In the genomic region with DNA sequence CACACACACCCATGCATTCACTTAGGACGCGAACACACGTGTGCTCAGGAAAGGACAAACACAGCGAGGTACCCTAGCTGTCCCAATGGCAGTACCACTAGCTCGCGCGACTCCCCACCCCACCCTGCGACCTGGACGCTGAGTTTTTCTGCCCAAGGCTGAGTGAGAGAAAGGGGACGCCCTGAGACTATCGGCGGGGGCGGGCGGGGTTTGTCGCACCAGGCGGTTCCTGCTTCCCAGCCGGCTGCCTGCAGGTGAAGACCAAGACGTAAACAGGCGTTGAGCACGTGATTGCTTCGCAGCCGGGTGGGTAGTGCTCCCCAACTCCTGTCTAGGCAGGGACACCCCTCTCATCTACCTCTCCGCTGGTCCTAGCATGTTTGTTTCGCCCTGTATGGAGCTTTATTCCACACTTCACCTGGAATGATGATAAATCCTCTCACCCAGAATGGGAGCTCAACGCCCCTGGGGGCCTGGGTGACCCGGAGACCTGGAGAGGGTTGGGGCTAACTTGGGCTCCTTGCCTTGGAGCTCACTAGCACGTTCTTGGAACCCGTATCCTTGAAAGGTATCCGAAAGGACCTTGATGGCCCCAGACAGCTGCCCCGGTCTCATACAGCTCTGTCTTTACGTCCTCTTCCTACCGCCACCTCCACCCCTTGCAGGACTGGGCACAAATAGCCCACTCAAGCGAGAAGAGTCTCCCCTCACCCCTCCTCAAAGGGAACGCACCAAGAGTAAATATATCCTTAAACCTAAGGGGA, we compare ENCODE assay signal across 8 mouse cellular contexts. TPM values are rescaled to one million over a fixed set of nuclear protein-coding genes. Genes with fewer than 3 reads are reported as not detected.
DNase-seq lines count a peak whose midpoint lies in the region; ATAC-seq and TF ChIP-seq lines count a peak whose summit lies in the region.

No protein-coding gene starts in this region.

- H3K4me2 ChIP-seq in forebrain, embryonic 16.5 days (ENCODE audit: low read length), result peak overlapping the region; percentile 89
- H3K4me2 ChIP-seq in hindbrain, embryonic 13.5 days, result peak overlapping the region; percentile 90
- H3K4me2 ChIP-seq in midbrain, postnatal 0 days (ENCODE audit: low read depth, low read length, poor library complexity, severe bottlenecking), result peak overlapping the region; percentile 88

- H3K4me1 ChIP-seq in forebrain, embryonic 16.5 days (replicated peaks; ENCODE audit: control insufficient read depth, insufficient read depth, low read length), result peaks cover 43% of the 10 kb centered on the region
- H3K4me1 ChIP-seq in hindbrain, embryonic 13.5 days (replicated peaks), result peaks cover 60% of the 10 kb centered on the region
- peaks cover 15% of the 10 kb centered on the region for H3K4me1 ChIP-seq in midbrain, postnatal 0 days (ENCODE audit: insufficient read depth, low read length)

- no peak for DNase-seq in layer of hippocampus, adult 2 months (ENCODE audit: low spot score in 2 of 2)
- DNase-seq in layer of hippocampus, postnatal 10 days (ENCODE audit: low spot score in 2 of 2), result no peak
- DNase-seq in cerebellum, adult 11 months, result peak; percentile 73
- peak; percentile 79 for DNase-seq in liver
- no peak for DNase-seq in midbrain, postnatal 0 days (ENCODE audit: low spot score)
- DNase-seq in thymus, adult 18-20 months, result peak; percentile 70 to 76

- WGBS in forebrain, embryonic 16.5 days, result under 1% methylated on average over 32 of the region's 34 CpGs
- under 1% methylated on average over 34 of the region's 34 CpGs for WGBS in hindbrain, embryonic 13.5 days
- 2% methylated on average over 34 of the region's 34 CpGs for WGBS in midbrain, postnatal 0 days

- H3K27ac ChIP-seq in layer of hippocampus, adult 2 months, result peak overlapping the region; percentile 91
- peak overlapping the region; percentile 97 for H3K27ac ChIP-seq in forebrain, embryonic 16.5 days (ENCODE audit: low read length)
- peak overlapping the region; percentile 96 for H3K27ac ChIP-seq in hindbrain, embryonic 13.5 days
- H3K27ac ChIP-seq in midbrain, postnatal 0 days (ENCODE audit: low read depth, low read length), result peak overlapping the region; percentile 82

- H3K27me3 ChIP-seq in forebrain, embryonic 16.5 days (replicated peaks; ENCODE audit: control insufficient read depth, insufficient read depth, low read length), result no peaks in the 10 kb centered on the region
- H3K27me3 ChIP-seq in hindbrain, embryonic 13.5 days, result 0 out of 2 replicates have a peak, but pooled peaks cover 2% of the 10 kb centered on the region
- H3K27me3 ChIP-seq in midbrain, postnatal 0 days (ENCODE audit: insufficient read depth, low read length), result no peaks in the 10 kb centered on the region

- peak overlapping the region; percentile 59 for H3K4me3 ChIP-seq in layer of hippocampus, adult 2 months
- H3K4me3 ChIP-seq in forebrain, embryonic 16.5 days (replicated peaks; ENCODE audit: low read length), result peak overlapping the region; percentile 74
- peak overlapping the region; percentile 65 for H3K4me3 ChIP-seq in hindbrain, embryonic 13.5 days
- peak overlapping the region; percentile 72 for H3K4me3 ChIP-seq in midbrain, postnatal 0 days (ENCODE audit: low read depth, low read length)

- peaks cover 8% of the 10 kb centered on the region for H3K36me3 ChIP-seq in forebrain, embryonic 16.5 days (ENCODE audit: control insufficient read depth, insufficient read depth)
- H3K36me3 ChIP-seq in hindbrain, embryonic 13.5 days, result peaks cover 16% of the 10 kb centered on the region
- H3K36me3 ChIP-seq in midbrain, postnatal 0 days (ENCODE audit: insufficient read depth, low read length), result peaks cover 6% of the 10 kb centered on the region

- TF ChIP-seq CTCF in layer of hippocampus, adult 2 months (conservative IDR thresholded peaks at IDR 0.05), result no peak
- no peak for TF ChIP-seq CTCF in midbrain, postnatal 0 days (IDR thresholded peaks at IDR 0.05)

- H3K9ac ChIP-seq in forebrain, embryonic 16.5 days (replicated peaks; ENCODE audit: low read depth, low read length), result peak overlapping the region; percentile 49
- peak overlapping the region; percentile 67 for H3K9ac ChIP-seq in hindbrain, embryonic 13.5 days
- peak overlapping the region; percentile 48 for H3K9ac ChIP-seq in midbrain, postnatal 0 days (replicated peaks; ENCODE audit: low read length, poor library complexity, severe bottlenecking)

- ATAC-seq in forebrain, embryonic 16.5 days, result no peak
- ATAC-seq in hindbrain, embryonic 13.5 days (ENCODE audit: low FRiP score), result peak; percentile 12; the same call in 1 of the 2 replicates
- no peak for ATAC-seq in midbrain, postnatal 0 days (ENCODE audit: low FRiP score)

- H3K9me3 ChIP-seq in forebrain, embryonic 16.5 days (ENCODE audit: control insufficient read depth, low read length), result no peaks in the 10 kb centered on the region
- no peaks in the 10 kb centered on the region for H3K9me3 ChIP-seq in hindbrain, embryonic 13.5 days
- no peaks in the 10 kb centered on the region for H3K9me3 ChIP-seq in midbrain, postnatal 0 days (ENCODE audit: low read length)

RNA-seq across cellular contexts. Expression of a gene that starts 1.5 kb away (rescaled TPM):
- 10 to 100 TPM; 28.5 to 30.1 TPM for total RNA-seq in layer of hippocampus, adult 2 months (2021)
- 10 to 100 TPM; 21.3 to 23.2 TPM for total RNA-seq in layer of hippocampus, postnatal 10 days (2021)
- 18.2 and 19.5 TPM in 2 replicates for polyA plus RNA-seq in forebrain, embryonic 16.5 days (2015; fragmentation: Nextera tagmentation; extraction: Ambion mirVana)
- 23.4 and 24.1 TPM in 2 replicates for polyA plus RNA-seq in hindbrain, embryonic 13.5 days (2015; fragmentation: Nextera tagmentation; extraction: Ambion mirVana)
- total RNA-seq in midbrain, postnatal 0 days (2014; rRNA removed), result 32.8 and 40.4 TPM in 2 replicates
- polyA plus RNA-seq in midbrain, postnatal 0 days (2015; fragmentation: Nextera tagmentation; extraction: Ambion mirVana), result 12.9 TPM in 2 replicates

RNA-seq across cellular contexts. Expression of a gene that starts 9.5 kb away (rescaled TPM):
- total RNA-seq in layer of hippocampus, adult 2 months (2021), result 10 to 100 TPM; 38.6 to 41.1 TPM
- 10 to 100 TPM; 45.3 to 48.9 TPM for total RNA-seq in layer of hippocampus, postnatal 10 days (2021)
- polyA plus RNA-seq in forebrain, embryonic 16.5 days (2015; fragmentation: Nextera tagmentation; extraction: Ambion mirVana), result 76.9 and 81.8 TPM in 2 replicates
- polyA plus RNA-seq in hindbrain, embryonic 13.5 days (2015; fragmentation: Nextera tagmentation; extraction: Ambion mirVana), result 91.6 and 93.6 TPM in 2 replicates
- 55.7 and 87.6 TPM in 2 replicates for total RNA-seq in midbrain, postnatal 0 days (2014; rRNA removed)
- 98.8 and 105 TPM in 2 replicates for polyA plus RNA-seq in midbrain, postnatal 0 days (2015; fragmentation: Nextera tagmentation; extraction: Ambion mirVana)

RNA-seq across cellular contexts. Expression of a gene that starts 10.2 kb away (rescaled TPM):
- 10 to 100 TPM; 14.7 to 15.3 TPM for total RNA-seq in layer of hippocampus, adult 2 months (2021)
- 10 to 100 TPM; 14.1 to 15.1 TPM for total RNA-seq in layer of hippocampus, postnatal 10 days (2021)
- 24.6 and 25.5 TPM in 2 replicates for polyA plus RNA-seq in forebrain, embryonic 16.5 days (2015; fragmentation: Nextera tagmentation; extraction: Ambion mirVana)
- polyA plus RNA-seq in hindbrain, embryonic 13.5 days (2015; fragmentation: Nextera tagmentation; extraction: Ambion mirVana), result 16.0 and 17.0 TPM in 2 replicates
- total RNA-seq in midbrain, postnatal 0 days (2014; rRNA removed), result 6.1 and 6.4 TPM in 2 replicates
- 6.8 and 7.1 TPM in 2 replicates for polyA plus RNA-seq in midbrain, postnatal 0 days (2015; fragmentation: Nextera tagmentation; extraction: Ambion mirVana)

RNA-seq across cellular contexts. Expression of a gene that starts 26.8 kb away (rescaled TPM):
- 10 to 100 TPM; 20.0 to 21.6 TPM for total RNA-seq in layer of hippocampus, adult 2 months (2021)
- 10 to 100 TPM; 61.8 to 69.2 TPM for total RNA-seq in layer of hippocampus, postnatal 10 days (2021)
- polyA plus RNA-seq in forebrain, embryonic 16.5 days (2015; fragmentation: Nextera tagmentation; extraction: Ambion mirVana), result 12.3 and 15.8 TPM in 2 replicates
- polyA plus RNA-seq in hindbrain, embryonic 13.5 days (2015; fragmentation: Nextera tagmentation; extraction: Ambion mirVana), result 19.2 and 19.9 TPM in 2 replicates
- 63.2 and 74.8 TPM in 2 replicates for total RNA-seq in midbrain, postnatal 0 days (2014; rRNA removed)
- 17.5 and 18.7 TPM in 2 replicates for polyA plus RNA-seq in midbrain, postnatal 0 days (2015; fragmentation: Nextera tagmentation; extraction: Ambion mirVana)

RNA-seq across cellular contexts. Expression of a gene that starts 29.8 kb away (rescaled TPM):
- 1 to 10 TPM; 2.1 to 3.3 TPM for total RNA-seq in layer of hippocampus, adult 2 months (2021)
- 1 to 10 TPM; 3.2 to 3.3 TPM for total RNA-seq in layer of hippocampus, postnatal 10 days (2021)
- 1.9 and 2.7 TPM in 2 replicates for polyA plus RNA-seq in forebrain, embryonic 16.5 days (2015; fragmentation: Nextera tagmentation; extraction: Ambion mirVana)
- polyA plus RNA-seq in hindbrain, embryonic 13.5 days (2015; fragmentation: Nextera tagmentation; extraction: Ambion mirVana), result 1.4 and 1.5 TPM in 2 replicates
- total RNA-seq in midbrain, postnatal 0 days (2014; rRNA removed), result 5.9 and 7.2 TPM in 2 replicates
- polyA plus RNA-seq in midbrain, postnatal 0 days (2015; fragmentation: Nextera tagmentation; extraction: Ambion mirVana), result 2.9 and 3.4 TPM in 2 replicates

Comparison
In these comparisons a context has a peak if more than half of its experiments do, and no peak if none do; other contexts are left out.
1. DNase-seq: peak in cerebellum, adult 11 months (single experiment), liver (single experiment) and thymus, adult 18-20 months (2 of 2); none in layer of hippocampus, adult 2 months (0 of 2), layer of hippocampus, postnatal 10 days (0 of 2) and midbrain, postnatal 0 days (single experiment).
2. Peak in every context shown above with its lines, with median percentiles within 50 percentile points of each other: H3K27ac ChIP-seq, H3K4me3 ChIP-seq, H3K4me2 ChIP-seq and H3K9ac ChIP-seq.